Mouse (Mus musculus) adrenal gland, postnatal 14 days (tissue): ENCODE results near the gene Gm45021. TPM values are rescaled to one million over a fixed set of nuclear protein-coding genes. Genes with fewer than 3 reads are reported as not detected.

Experiments used
- DNase-seq: peaks from one replicate; pipeline ENCODE4 v3.0.0; 2021; ENCODE audit warnings: mixed read lengths
- total RNA-seq: library from RNA; stranded (reverse); gene quantifications from 2 replicates; pipeline ENCODE4 v1.2.3, GENCODE M21; 2021

Gene Gm45021
- total RNA-seq, 1 experiment from 2014 or later = not detected

- DNase-seq = no peak
These were observed 59.4 kb downstream of the Gm45021 start for GRCm38 (mm10) chr6:48648779-48649178.

GRCm38 (mm10) chr6:48650041-48650440, 60.6 kb downstream of the Gm45021 start:
- no peak for DNase-seq

- no peak for DNase-seq
These were observed 69.3 kb downstream of the Gm45021 start for GRCm38 (mm10) chr6:48658721-48659120.

Other genes starting within 250 kb of the Gm45021 start
- gene Krba1, start 194.0 kb upstream of the Gm45021 start, total RNA-seq = 26.3 and 30.5 TPM in 2 replicates
- gene Zfp467, start 143.8 kb upstream of the Gm45021 start, total RNA-seq = 41.5 and 42.1 TPM in 2 replicates
- gene Sspo, start 141.4 kb upstream of the Gm45021 start, total RNA-seq = 2.6 TPM in 2 replicates
- 41.8 and 45.7 TPM in 2 replicates for gene Atp6v0e2, start 52.0 kb upstream of the Gm45021 start, total RNA-seq
- 26.1 and 28.7 TPM in 2 replicates for gene Lrrc61, start 34.8 kb upstream of the Gm45021 start, total RNA-seq
- gene Rarres2, start 16.8 kb upstream of the Gm45021 start, total RNA-seq = 74.2 and 241 TPM in 2 replicates
- 42.8 TPM in 2 replicates for gene Repin1, start 4.3 kb downstream of the Gm45021 start, total RNA-seq
- gene Gm44965, start 4.3 kb downstream of the Gm45021 start, total RNA-seq = not detected in 2 replicates
- 7.7 and 8.9 TPM in 2 replicates for gene Zfp775, start 12.5 kb downstream of the Gm45021 start, total RNA-seq
- gene AI854703, start 37.2 kb downstream of the Gm45021 start, total RNA-seq = 1.8 and 3.1 TPM in 2 replicates
- gene Gimap8, start 57.6 kb downstream of the Gm45021 start, total RNA-seq = 12.1 and 20.4 TPM in 2 replicates
- 6.5 and 12.1 TPM in 2 replicates for gene Gimap9, start 86.5 kb downstream of the Gm45021 start, total RNA-seq
- gene Gimap4, start 94.9 kb downstream of the Gm45021 start, total RNA-seq = 54.8 and 62.2 TPM in 2 replicates
- gene Gimap6, start 118.6 kb downstream of the Gm45021 start, total RNA-seq = 63.5 and 88.5 TPM in 2 replicates
- 4.9 and 12.6 TPM in 2 replicates for gene Gm28053, start 129.0 kb downstream of the Gm45021 start, total RNA-seq
- gene Gimap7, start 129.0 kb downstream of the Gm45021 start, total RNA-seq = 0.63 and 3.8 TPM in 2 replicates
- gene Gimap1, start 149.4 kb downstream of the Gm45021 start, total RNA-seq = 15.4 and 36.5 TPM in 2 replicates
- 11.0 and 23.6 TPM in 2 replicates for gene Gimap5, start 156.6 kb downstream of the Gm45021 start, total RNA-seq
- gene Gimap3, start 181.2 kb downstream of the Gm45021 start, total RNA-seq = 1.8 and 19.3 TPM in 2 replicates